Mouse (Mus musculus) MEL (cell line): Measurements from ENCODE around the gene Gm9758. TPM values are rescaled to one million over a fixed set of nuclear protein-coding genes. Genes with fewer than 3 reads are reported as not detected.
"Not testable (repeated sequence)": the region's sequence is repeated elsewhere in the genome, so short reads cannot be mapped to it uniquely, and the experiment has no call there.

ENCODE experiments used
- DNase-seq: peaks from one replicate; pipeline ENCODE4 v3.0.0; 2011; ENCODE audit warnings: low read depth, low spot score
- H3K27ac ChIP-seq: 2 replicates; pipeline ENCODE4 v1.5.1; 2012; ENCODE audit warnings: low read depth, mild to moderate bottlenecking, control low read depth, low read length, moderate library complexity; ENCODE audit not compliant: control insufficient read depth
- H3K27me3 ChIP-seq, 2 experiments: fragments of 150-350 bp in 1 of 2; sonication (generic) in 1 of 2; 2 replicates each; pipeline ENCODE4 v1.6.1; 2012; ENCODE audit warnings: low read length in 2 of 2, mild to moderate bottlenecking in 2 of 2, improper control_type of control experiment in 1 of 2, moderate library complexity in 1 of 2; ENCODE audit not compliant: insufficient read depth in 2 of 2, control insufficient read depth in 1 of 2
- H3K36me3 ChIP-seq, 2 experiments: 2 replicates each; pipeline ENCODE4 v1.6.1; 2012 to 2014; ENCODE audit warnings: low read length in 2 of 2, improper control_type of control experiment in 1 of 2, inconsistent platforms in 1 of 2, mild to moderate bottlenecking in 1 of 2; ENCODE audit not compliant: insufficient read depth in 2 of 2, control insufficient read depth in 1 of 2
- H3K4me1 ChIP-seq, 2 experiments: fragments of 150-350 bp in 1 of 2; sonication (generic) in 1 of 2; 2 replicates each; pipeline ENCODE4 v1.6.1; 2012; ENCODE audit warnings: low read length in 2 of 2, improper control_type of control experiment in 1 of 2, mild to moderate bottlenecking in 1 of 2; ENCODE audit not compliant: insufficient read depth in 2 of 2, control insufficient read depth in 1 of 2
- H3K4me3 ChIP-seq, 2 experiments: fragments of 150-350 bp in 1 of 2; sonication (generic) in 1 of 2; 2 replicates each; pipeline ENCODE4 v1.5.1; 2012; ENCODE audit warnings: low read depth in 2 of 2, low read length in 2 of 2, mild to moderate bottlenecking in 2 of 2, moderate library complexity in 2 of 2, control low read depth in 1 of 2, improper control_type of control experiment in 1 of 2; ENCODE audit not compliant: control insufficient read depth in 1 of 2, insufficient read depth in 1 of 2
- H3K79me2 ChIP-seq: 2 replicates; pipeline ENCODE4 v1.6.1; 2012; ENCODE audit warnings: mild to moderate bottlenecking, low read length, moderate library complexity; ENCODE audit not compliant: control insufficient read depth, poor library complexity, insufficient read depth
- H3K9ac ChIP-seq: 2 replicates; pipeline ENCODE4 v1.6.1; 2012; ENCODE audit warnings: low read depth, mild to moderate bottlenecking, control low read depth, low read length, moderate library complexity; ENCODE audit not compliant: control insufficient read depth, poor library complexity, severe bottlenecking
- H3K9me3 ChIP-seq: fragments of 150-350 bp; sonication (generic); replicated peaks from 2 replicates; pipeline ENCODE4 v1.6.1; 2012; ENCODE audit warnings: mild to moderate bottlenecking, low read length, improper control_type of control experiment, moderate library complexity; ENCODE audit not compliant: insufficient read depth
- polyA plus RNA-seq, 2 experiments: library from polyadenylated mRNA; stranded (reverse) in 1 of 2; unstranded in 1 of 2; fragments of >175 nt in 1 of 2; fragments of >200 nt in 1 of 2; gene quantifications; 2 replicates each; pipeline versions ENCODE4 v1.2.1 to v1.2.4; 2012; ENCODE audit warnings: low replicate concordance in 2 of 2, low read depth in 1 of 2; ENCODE audit not compliant: insufficient read length in 2 of 2, insufficient read depth in 1 of 2, missing spikeins in 1 of 2
- total RNA-seq: library from RNA; depleted of rRNA; stranded (reverse); fragments of 300-350 nt; gene quantifications from 2 replicates; pipeline ENCODE4 v1.2.3, GENCODE M21; 2012

Gm9758 gene
- total and polyA plus RNA-seq, 3 experiments = not detected

DNA sequence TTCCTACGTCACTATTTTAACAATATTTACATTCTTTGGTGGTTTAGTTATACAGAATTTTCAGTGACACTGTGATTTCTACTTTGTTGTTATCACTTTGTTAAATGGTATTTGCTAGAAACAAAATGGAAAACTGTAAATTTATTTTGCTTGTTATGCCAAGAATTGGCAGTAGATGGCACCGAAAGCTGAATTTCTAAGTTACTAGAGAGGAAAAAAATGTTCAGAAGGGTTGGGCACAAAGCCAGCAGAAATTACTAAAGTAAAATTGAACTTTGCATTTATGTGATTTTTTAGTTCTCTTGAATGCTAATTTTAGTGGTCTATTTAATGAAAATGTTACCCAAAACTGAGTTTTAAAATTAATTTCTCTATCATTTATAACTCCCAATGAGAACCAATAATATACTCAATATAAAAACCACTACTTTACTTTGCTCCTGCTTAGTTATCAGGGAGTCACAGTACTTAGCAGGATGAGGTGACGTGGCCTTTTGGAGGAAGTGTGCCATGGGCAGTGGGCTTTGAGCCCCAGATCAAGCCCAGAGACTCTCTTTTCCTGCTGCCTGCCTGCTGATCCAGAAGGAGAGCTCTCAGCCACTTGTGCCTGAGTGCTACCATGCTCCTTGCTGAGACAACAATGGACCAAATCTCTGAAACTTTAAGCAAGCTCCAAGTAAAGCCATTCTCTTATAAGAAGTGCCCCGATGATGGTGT, 32.9 kb upstream of the Gm9758 start:
- H3K4me3 ChIP-seq, H3K36me3 ChIP-seq, H3K27ac ChIP-seq, H3K79me2 ChIP-seq, DNase-seq, H3K9me3 ChIP-seq, H3K4me1 ChIP-seq, H3K27me3 ChIP-seq, H3K9ac ChIP-seq: not testable (repeated sequence)

- H3K4me1 ChIP-seq, H3K9ac ChIP-seq, H3K27ac ChIP-seq, H3K79me2 ChIP-seq, H3K36me3 ChIP-seq, H3K9me3 ChIP-seq, H3K4me3 ChIP-seq, H3K27me3 ChIP-seq, DNase-seq: not testable (repeated sequence)
These were observed 30.8 kb upstream of the Gm9758 start for GRCm38 (mm10) chr5:14945524-14945923.

DNA sequence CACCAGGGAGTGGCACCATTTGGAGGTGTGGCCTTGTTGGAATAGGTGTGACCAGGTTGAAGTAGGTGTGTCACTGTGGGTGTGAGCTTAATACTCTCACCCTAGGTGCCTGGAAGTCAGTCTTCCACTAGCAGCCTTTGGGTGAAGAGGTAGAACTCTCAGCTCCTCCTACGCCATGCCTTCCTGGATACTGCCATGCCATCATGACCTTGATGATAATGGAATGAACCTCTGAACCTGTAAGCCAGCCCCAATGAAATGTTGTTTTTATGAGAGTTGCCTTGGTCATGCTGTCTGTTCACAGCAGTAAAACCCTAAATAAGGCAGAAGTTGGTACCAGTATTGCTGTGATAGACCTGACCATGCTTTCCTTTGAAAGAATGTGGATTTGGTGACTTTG, 26.3 kb upstream of the Gm9758 start:
- H3K36me3 ChIP-seq, H3K4me3 ChIP-seq, H3K9ac ChIP-seq, H3K9me3 ChIP-seq, H3K4me1 ChIP-seq, H3K79me2 ChIP-seq, DNase-seq, H3K27me3 ChIP-seq, H3K27ac ChIP-seq: not testable (repeated sequence)

GRCm38 (mm10) chr5:14938329-14938728, 23.6 kb upstream of the Gm9758 start, which contains the start of gene Speer4e:
TSS of gene Speer4e (minus strand) at chr5:14938429.
- H3K79me2 ChIP-seq, H3K36me3 ChIP-seq, H3K4me3 ChIP-seq, H3K27me3 ChIP-seq, H3K9ac ChIP-seq, H3K27ac ChIP-seq, H3K9me3 ChIP-seq, H3K4me1 ChIP-seq, DNase-seq: not testable (repeated sequence)

DNA sequence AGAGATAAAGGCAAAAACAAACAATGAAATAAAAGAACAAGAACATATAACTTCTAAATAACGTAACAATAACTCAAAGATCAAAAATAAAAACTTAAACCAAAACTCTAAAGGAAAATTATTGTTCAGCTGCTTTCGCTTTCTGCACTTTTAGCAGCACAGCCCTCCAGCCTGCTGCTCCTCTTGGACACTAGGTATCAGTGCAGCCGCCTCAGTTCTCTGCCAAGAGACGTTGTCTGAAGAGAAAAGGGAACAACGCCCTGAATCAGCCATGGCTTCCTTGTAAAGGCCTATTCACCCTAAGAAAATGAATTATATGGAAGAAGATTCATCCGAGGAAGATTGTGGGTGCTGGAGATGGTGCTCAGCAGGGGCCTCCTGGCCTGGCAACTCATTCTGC, 19.0 kb upstream of the Gm9758 start:
- not testable (repeated sequence) for H3K36me3 ChIP-seq, DNase-seq, H3K27ac ChIP-seq, H3K4me3 ChIP-seq, H3K4me1 ChIP-seq, H3K27me3 ChIP-seq, H3K79me2 ChIP-seq, H3K9me3 ChIP-seq, H3K9ac ChIP-seq

DNA sequence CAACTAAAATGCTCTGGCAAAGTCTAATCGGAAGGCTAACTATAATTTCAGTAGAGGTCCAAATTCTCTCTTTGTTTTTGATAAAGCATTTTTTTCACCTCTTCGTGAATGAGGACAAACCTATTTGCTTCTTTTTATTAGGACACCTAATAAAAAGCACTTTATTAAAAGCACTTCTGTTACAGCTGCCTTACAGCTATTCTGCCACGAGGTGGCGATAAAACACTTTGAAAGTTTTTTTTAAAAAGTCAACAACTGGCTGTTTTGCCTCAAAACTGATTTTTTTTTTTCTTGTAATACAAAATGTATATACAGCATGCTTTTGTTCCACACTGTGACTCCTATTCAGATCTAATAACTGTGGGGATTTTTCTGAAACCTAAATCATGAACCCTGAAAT, 12.3 kb upstream of the Gm9758 start:
- not testable (repeated sequence) for H3K27ac ChIP-seq, H3K9me3 ChIP-seq, H3K4me3 ChIP-seq, DNase-seq, H3K9ac ChIP-seq, H3K4me1 ChIP-seq, H3K79me2 ChIP-seq, H3K36me3 ChIP-seq, H3K27me3 ChIP-seq

GRCm38 (mm10) chr5:14914361-14914760, 338 bp downstream of the Gm9758 start:
- not testable (repeated sequence) for H3K36me3 ChIP-seq, H3K4me3 ChIP-seq, H3K27me3 ChIP-seq, H3K27ac ChIP-seq, H3K9ac ChIP-seq, H3K9me3 ChIP-seq, H3K4me1 ChIP-seq, H3K79me2 ChIP-seq, DNase-seq
